Mouse (Mus musculus) adrenal gland, postnatal 4 days (tissue): ENCODE measurements at regions not wholly inside any gene's neighbourhood (a gene's known extent, or its start where the extent isn't known, plus 50 kb on each side); places are given as distances from the start of the nearest gene placed in this dataset.

ENCODE experiments used
- DNase-seq, 2 experiments: peaks; one replicate each; pipeline ENCODE4 v3.0.0; 2021 to 2022; ENCODE audit warnings: low spot score in 2 of 2, mixed read lengths in 2 of 2

DNA sequence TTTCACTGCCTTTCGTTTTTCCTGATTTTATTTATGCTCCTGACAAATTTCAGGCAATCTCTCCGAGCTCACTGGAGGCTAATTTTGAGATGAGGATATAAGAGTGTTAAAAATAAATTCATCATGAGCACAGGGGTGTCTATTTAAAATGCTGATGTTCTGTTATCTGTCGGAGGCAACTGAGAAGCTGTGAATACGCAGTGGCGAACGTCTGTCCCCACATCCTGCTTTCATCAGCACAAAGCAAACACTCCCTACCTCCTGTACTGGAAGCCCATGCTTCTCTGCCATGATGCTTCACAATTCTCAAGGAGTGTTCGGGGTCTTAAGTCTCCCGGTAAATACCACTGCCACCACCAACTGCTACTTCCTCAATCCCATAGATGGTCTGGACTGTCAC is 526.9 kb downstream of the Pdcd6ip start:
- DNase-seq: no peak

GRCm38 (mm10) chr9:113177918-113178235 is 530.2 kb downstream of the Pdcd6ip start:
- no peak for DNase-seq

DNA sequence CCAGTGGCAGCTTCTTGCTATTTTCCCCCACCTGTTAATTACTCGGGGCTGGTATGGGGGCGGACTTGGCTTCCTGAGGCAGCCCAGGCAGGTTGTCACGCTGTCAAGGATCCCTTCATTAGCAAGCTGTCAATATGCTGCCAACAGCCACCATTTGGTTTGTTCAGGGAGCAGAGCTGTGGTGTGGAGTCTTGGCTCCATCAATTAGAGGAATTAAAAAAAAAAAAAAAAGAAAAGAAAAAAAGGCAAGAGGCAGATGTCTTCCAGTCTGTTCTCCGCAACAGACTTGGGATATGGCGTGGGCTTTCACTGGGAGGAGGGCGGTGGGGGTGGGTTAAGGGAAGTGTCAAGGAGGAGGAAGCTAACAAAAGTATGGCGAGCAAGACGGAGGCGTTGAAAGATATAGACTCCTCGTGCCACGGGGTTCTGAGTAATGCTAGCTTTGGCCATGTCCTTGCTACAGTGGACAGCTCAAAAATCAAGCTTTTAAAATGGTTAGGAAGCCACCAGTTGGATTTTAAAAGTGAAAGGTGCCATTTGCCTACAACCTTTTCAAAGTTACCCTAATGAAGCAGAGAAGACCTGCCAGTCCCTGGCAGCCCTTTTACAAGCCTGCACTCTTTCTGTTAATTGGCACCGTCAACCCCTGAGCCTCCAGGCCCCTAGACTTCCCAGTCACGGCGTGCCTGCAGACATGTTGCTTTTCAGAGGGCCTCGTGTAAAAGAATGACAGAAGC is 530.7 kb downstream of the Pdcd6ip start:
- DNase-seq: no peak

DNA sequence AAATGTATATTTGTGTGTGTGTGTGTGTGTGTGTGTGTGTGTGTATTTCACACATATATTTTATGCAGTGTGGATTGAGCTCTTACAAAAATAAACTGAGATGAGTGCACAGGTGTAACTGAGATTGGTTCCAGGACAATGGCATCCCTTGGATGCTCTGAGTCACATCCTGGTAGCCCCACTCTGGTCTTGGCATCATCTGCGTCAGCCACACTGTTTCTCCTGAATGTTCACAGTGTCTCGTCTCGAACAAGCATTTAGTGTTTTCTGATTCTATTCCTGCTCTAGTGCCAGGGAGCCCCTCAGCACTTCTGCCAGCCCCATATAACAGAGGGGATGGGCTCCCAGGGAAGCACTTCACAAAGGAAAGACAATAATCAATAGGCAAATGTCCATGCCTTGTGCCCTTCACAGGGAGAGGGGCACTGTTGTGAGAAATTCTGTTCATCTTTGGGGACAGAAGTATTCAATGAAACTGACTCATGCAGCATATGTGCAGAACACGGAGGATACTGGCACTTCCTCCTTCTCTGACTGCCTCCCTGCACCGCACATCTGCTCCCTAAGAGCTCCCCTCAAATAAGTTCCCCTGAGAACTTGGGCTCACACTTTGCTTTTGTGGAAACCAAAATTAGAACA is 536.2 kb downstream of the Pdcd6ip start:
- no peak for DNase-seq

GRCm38 (mm10) chr9:113162897-113163874 is 544.9 kb downstream of the Pdcd6ip start:
- no peak for DNase-seq

DNA sequence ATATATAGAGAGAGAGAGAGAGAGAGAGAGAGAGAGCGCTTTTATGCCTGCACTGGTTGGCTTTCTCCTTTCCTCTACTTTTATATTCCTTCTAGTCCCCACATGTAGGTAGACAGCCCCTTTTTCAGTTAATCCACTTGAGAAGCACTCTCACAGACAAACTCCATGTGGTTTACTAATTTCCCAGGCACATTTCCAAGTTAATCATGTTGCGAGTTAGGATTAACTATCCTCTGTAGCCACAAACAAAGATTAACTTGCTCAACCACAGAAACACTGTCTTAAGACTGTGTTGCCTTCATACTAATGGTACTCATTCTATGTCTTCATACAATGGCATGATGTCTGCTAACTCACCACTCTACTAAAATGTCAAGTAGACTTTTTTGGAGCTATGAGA is 548.0 kb downstream of the Pdcd6ip start:
- no peak for DNase-seq

- no peak for DNase-seq
Observed at GRCm38 (mm10) chr9:113158080-113158479, 550.0 kb downstream of the Pdcd6ip start.

GRCm38 (mm10) chr9:113157474-113158076 is 550.5 kb downstream of the Pdcd6ip start:
- DNase-seq: no peak

DNA sequence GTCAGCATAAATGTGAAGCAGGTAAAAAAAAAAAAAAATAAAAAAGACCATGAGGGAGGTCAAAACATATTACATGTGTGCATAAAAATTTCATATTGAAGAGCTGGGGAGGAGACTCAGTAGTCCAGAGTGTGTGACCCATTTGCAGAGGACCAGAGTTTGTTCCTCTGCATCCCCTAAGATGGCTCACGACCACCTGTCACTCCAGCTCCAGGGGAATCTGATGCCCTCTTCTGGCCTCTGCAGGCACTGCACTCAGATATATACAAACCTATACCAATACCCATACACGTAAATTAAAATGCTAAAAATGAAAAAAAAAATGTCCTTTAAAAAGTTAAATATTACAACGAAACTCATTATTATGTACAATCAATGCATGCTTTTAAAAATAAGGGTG is 551.4 kb downstream of the Pdcd6ip start:
- no peak for DNase-seq

- DNase-seq: no peak
Observed at GRCm38 (mm10) chr9:113149084-113149483, 559.0 kb downstream of the Pdcd6ip start.

DNA sequence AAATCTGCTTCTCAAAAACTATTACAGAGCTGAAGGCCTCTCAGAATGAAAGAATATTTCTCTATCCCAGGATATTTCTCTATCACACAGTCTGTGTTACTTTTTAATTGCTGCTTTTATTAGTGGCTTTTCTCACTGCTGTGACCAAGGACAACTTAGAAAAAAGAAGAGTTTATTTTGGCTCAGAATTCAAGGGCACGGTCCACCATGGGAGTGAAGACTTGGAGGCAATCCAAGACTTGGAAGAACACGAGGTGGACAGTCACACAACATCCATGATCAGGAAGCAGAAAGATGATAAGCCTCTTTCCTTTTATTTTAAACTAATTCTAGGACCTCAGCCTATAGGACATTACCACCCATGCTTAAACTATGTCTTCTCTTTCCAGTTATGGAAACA is 561.5 kb downstream of the Pdcd6ip start:
- no peak for DNase-seq

DNA sequence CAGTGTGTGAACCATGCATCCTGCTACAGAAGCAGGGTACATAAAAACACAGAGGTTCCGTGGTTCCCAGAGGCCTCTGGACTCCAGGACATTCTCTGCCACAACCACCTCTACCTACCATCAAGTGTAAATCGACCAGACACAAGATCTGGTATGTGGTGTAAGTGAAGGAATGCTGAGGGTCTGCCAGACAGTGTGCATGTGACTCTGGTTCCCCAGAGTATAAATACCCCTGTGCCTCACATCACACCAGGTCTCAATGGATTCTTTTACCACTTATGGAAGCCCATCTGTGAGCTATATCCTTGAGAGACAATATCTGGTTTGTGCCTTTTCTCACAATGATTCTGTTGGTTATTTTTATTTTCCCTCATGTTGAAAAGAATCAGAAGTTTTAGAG is 563.0 kb downstream of the Pdcd6ip start:
- DNase-seq: no peak

DNA sequence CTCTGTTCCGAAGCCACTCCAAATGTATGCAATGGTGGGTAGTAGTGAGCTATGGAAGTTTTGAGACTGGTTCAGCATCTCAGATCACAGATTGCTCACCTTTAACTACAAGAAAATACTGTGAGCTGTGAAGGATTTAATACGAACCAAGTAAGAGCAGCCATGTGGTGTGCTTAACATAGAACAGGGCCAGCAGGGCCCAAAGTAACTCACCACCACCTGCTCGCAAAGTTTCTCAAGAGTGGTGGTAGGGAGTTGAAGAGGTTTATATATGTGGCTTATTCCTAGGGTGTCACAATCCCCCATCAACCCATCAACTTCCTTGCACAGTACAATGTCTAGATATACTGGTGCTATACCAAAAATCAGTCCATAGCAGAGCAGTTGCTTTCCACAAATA is 573.4 kb downstream of the Pdcd6ip start:
- DNase-seq: no peak

GRCm38 (mm10) chr9:113123004-113123692 is 584.9 kb downstream of the Pdcd6ip start:
- DNase-seq: no peak

DNA sequence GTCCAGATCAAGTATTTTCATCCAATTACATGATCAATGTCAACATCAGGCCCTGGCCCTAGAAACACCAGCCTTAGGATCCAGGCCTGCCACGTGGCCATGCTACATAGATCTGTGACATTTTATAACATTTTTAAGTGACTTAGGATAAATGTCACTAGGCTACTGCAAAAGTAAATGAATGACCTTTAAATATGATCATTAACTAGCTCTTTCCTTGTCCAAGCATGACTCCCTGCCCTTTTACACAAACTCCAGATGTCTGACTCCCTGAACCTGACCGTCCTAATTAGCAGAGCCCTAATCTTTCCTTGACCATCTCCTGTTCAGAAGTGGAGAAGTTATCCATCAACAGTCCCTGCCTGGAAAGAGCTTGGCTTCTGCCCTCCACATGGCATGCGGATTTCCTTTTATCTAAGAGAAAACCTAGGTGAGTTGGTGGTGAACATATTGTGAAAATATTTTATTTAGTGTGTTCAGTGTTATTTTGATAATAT is 585.8 kb downstream of the Pdcd6ip start:
- DNase-seq: no peak

GRCm38 (mm10) chr9:113120385-113120784 is 587.7 kb downstream of the Pdcd6ip start:
- DNase-seq: no peak

DNA sequence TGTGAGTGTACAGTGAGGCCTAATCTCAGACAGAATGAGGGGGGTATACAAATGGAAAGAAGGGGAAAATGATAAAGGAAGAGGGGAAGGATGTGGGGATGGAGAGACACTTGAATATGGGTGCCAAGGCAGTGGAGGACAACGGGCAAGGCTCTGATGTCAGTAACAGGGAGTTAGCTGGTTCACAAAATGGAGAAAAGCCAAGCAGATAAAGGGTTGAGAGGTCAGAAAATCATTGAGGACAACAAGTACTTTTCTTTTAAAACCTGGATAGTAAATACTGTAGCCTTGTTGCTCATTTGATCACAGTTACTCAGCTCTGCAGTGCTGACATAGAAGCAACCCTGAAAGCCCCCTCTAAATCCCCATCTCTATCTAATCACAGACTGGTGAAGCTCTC is 588.3 kb downstream of the Pdcd6ip start:
- DNase-seq: no peak

- no peak for DNase-seq
Observed at GRCm38 (mm10) chr9:113115576-113115975, 592.5 kb downstream of the Pdcd6ip start.

DNA sequence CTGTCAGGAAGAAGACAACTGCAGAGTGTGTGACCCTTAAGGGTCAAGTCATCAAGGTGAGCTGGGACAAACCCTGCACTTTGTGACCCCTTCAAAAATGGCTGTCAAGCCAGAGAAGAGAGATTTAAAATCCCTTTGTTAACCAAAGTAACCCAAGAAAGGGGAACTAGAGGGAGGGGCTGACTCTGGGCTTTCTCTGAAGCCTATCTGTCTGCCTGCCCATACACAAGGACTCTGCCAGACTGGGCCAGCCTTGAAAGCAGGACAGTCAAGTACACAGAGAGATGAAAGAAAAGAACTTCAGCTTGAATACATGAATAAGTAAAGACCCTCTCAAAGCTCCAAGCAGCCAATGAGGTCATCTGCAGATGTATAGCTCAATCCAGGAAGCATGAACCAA is 595.3 kb downstream of the Pdcd6ip start:
- DNase-seq: no peak

- no peak for DNase-seq
Observed at GRCm38 (mm10) chr9:113101733-113102132, 606.3 kb downstream of the Pdcd6ip start.

DNA sequence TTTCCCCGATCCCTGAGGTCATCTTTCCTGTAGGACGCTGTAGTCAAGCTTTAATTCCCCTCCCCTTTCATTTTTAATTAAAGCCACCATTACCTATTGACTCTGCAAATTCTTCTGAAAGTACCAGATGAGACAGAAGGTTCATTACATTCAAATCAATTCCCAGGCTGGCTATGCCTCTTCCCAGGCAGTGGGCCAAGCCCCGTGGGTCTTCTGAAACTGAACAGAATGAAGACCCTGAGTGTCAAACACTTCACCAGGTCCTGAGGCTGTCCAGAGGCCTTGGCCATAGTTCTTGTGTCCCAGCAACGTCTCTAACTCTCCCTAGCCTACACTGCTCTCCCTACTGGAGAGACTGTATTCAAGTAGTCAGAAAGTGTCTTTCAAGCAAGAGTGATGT is 607.4 kb downstream of the Pdcd6ip start:
- DNase-seq: no peak
